Mouse (Mus musculus) heart, adult 2 months (tissue): Measurements from ENCODE around the gene Trak2. TPM values are rescaled to one million over a fixed set of nuclear protein-coding genes. Genes with fewer than 3 reads are reported as not detected.

Experiments
- DNase-seq, 2 experiments: peaks; one replicate each; pipeline ENCODE4 v3.0.0; 2021
- H3K27ac ChIP-seq: fragments of 200-600 bp; 2 replicates; pipeline ENCODE4 v1.8.1; 2022
- H3K27me3 ChIP-seq: fragments of 200-500 bp; 2 replicates; pipeline ENCODE4 v1.6.1; 2012; ENCODE audit warnings: mild to moderate bottlenecking, low read length, inconsistent platforms, mixed read lengths; ENCODE audit not compliant: control insufficient read depth, insufficient read depth
- H3K36me3 ChIP-seq: fragments of 200-500 bp; 2 replicates; pipeline ENCODE4 v1.6.1; 2012; ENCODE audit warnings: low read length, inconsistent platforms; ENCODE audit not compliant: control insufficient read depth, insufficient read depth
- H3K4me1 ChIP-seq: fragments of 200-500 bp; 2 replicates; pipeline ENCODE4 v1.6.1; 2011; ENCODE audit warnings: low read length; ENCODE audit not compliant: control insufficient read depth, insufficient read depth
- H3K4me3 ChIP-seq: fragments of 200-600 bp; 2 replicates; pipeline ENCODE4 v1.8.1; 2022
- H3K79me2 ChIP-seq: fragments of 200-500 bp; replicated peaks from 2 replicates; pipeline ENCODE4 v1.6.1; 2012; ENCODE audit warnings: mild to moderate bottlenecking, inconsistent platforms, low read length, moderate library complexity, mixed read lengths; ENCODE audit not compliant: control insufficient read depth, insufficient read depth
- H3K9ac ChIP-seq: fragments of 200-500 bp; 2 replicates; pipeline ENCODE4 v1.6.1; 2012; ENCODE audit warnings: low read depth, mild to moderate bottlenecking, control low read depth, inconsistent platforms, low read length, mixed read lengths
- CTCF ChIP-seq: fragments of 200-600 bp; IDR thresholded peaks from 2 replicates; pipeline ENCODE4 v1.8.1; 2022; ENCODE audit warnings: antibody characterized with exemption, mild to moderate bottlenecking, moderate library complexity
- EP300 ChIP-seq: fragments of 200-500 bp; IDR thresholded peaks from 2 replicates; pipeline ENCODE4 v1.6.1; 2011; ENCODE audit warnings: low read depth, low read length, control low read depth; ENCODE audit not compliant: insufficient read depth
- POLR2A ChIP-seq: fragments of 200-500 bp; IDR thresholded peaks from 2 replicates; pipeline ENCODE4 v1.6.1; 2011; ENCODE audit warnings: mild to moderate bottlenecking, low read depth, low read length, control low read depth; ENCODE audit not compliant: insufficient read depth
- WGBS: fragments of 180-500 bp; shearing (Covaris S2); methylation state at CpG from one replicate; pipeline ENCODE4 v1.1.7; 2018; 5-methylcytosine and 5-hydroxymethylcytosine counted together
- intact Hi-C: fragments of 180-260 bp; cut with DNase I; formaldehyde crosslinking; loops from one replicate; pipeline ENCODE4 v1.15.1; 2025
- polyA plus RNA-seq: library from polyadenylated mRNA; depleted of rRNA; stranded (reverse); fragments of >200 nt; gene quantifications from 2 replicates; pipeline ENCODE4 v1.2.3, GENCODE M21; 2012
- total RNA-seq, 2 experiments: library from RNA; stranded (reverse); gene quantifications; 2 replicates each; pipeline ENCODE4 v1.2.3; 2021

Trak2 gene
- total and polyA plus RNA-seq, 3 experiments = 71.4 to 232 (median 179) TPM

DNA sequence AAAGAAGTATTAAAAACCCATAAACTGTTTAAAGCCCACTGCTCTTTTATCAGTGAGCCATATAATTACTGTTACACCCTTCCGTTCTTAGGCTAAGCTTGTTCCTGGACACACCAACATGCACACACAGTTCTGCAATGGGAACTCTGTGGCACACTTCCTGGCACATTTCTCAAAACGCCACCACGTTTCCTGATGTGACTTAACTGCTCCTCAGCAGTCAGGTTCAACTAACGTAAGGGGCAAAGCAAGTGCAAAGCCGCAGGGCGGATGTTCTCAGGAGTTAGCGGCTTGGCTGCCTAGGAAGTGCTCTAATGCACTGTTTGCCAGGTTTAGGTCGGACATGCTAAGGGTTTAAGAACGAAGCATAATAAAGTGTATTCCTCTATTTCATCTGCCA, 17.0 kb downstream of the Trak2 start:
- peak overlapping the region; percentile 3; the same call in 1 of the 2 replicates for H3K27ac ChIP-seq
- 32% methylated on average over 9 of the region's 9 CpGs for WGBS
- H3K79me2 ChIP-seq = peaks cover 6% of the 10 kb centered on the region
- no peaks in the 10 kb centered on the region for H3K27me3 ChIP-seq
- H3K36me3 ChIP-seq = peaks cover 39% of the 10 kb centered on the region
- intact Hi-C loops = no loop called here
- H3K4me1 ChIP-seq = peaks cover 46% of the 10 kb centered on the region
- TF ChIP-seq EP300 (no peak), POLR2A (no peak), CTCF (no peak)
- no peak overlapping the region for H3K4me3 ChIP-seq
- DNase-seq = peak in 1 of 2 experiments; percentile 54
- no peak overlapping the region for H3K9ac ChIP-seq

DNA sequence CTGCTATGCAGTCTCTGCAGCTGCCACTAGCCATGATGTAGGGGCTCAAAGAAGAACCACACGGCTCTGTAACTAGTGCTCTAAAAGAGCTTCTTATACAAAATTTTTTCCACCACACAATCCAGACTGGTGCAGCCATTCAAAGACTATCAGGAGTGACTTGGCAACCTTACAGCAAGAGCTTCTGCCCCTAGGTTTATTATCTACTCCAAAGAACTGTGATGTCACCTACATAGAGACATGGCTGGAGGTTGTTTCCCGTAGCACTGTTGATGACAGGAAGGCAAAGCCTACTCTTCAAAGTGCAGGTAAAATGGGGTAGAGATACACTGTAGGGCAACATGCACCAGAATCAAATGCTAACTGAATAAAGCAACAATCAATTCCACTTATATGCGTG, 17.5 kb downstream of the Trak2 start:
- Histone ChIP-seq H3K36me3 (peaks cover 39% of the 10 kb centered on the region), H3K79me2 (peaks cover 8% of the 10 kb centered on the region), H3K9ac (no peak overlapping the region), H3K27ac (no peak overlapping the region; the same call in 1 of the 2 replicates), H3K27me3 (no peaks in the 10 kb centered on the region), H3K4me3 (no peak overlapping the region), H3K4me1 (peaks cover 45% of the 10 kb centered on the region)
- WGBS = 57% methylated on average over 3 of the region's 3 CpGs
- intact Hi-C loops = no loop called here
- DNase-seq = no peak
- TF ChIP-seq EP300 = no peak
- no peak for TF ChIP-seq CTCF
- no peak for TF ChIP-seq POLR2A

DNA sequence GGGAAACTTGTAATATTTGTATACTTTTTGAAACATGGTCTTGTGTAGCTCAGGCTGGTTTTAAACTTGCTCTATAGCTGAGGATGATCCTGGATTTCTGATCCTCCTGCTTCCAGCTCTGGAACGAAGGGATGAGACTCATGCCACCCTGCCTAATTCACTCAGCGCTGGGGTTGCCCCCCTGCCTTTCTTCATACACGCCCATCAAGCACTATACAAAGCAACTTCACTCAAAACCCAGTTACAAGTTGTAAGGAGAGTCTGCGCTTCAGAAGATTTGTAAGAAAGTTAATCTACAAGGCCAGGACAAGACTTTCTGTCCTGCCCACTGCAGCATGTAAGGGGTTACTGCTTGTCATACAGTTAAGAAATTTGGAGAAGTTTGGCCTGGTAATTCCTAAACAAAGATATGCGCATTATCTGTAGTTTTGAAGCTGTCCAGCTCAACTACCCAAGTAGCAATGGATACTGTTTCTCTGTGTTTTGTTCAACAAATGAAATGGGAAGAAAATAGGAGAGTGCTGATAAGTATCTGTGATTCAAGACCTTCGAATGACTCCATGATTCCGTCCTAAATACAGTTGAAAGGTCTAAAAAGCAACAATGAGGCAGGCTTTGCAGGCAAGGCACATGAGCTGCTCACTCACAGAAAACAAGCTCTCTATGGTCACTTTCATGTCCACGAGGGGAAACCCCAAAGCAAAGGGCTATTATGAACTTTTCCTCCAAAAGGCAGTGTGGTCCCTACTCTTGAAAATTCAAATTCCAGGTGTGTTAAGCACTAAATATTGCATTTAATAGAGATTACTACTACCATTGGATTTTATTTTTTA, 18.4 kb downstream of the Trak2 start:
- no peak overlapping the region for H3K4me3 ChIP-seq
- peaks cover 46% of the 10 kb centered on the region for H3K4me1 ChIP-seq
- H3K9ac ChIP-seq = no peak overlapping the region
- no peaks in the 10 kb centered on the region for H3K27me3 ChIP-seq
- H3K79me2 ChIP-seq = peaks cover 9% of the 10 kb centered on the region
- no peak overlapping the region; the same call in none of the 2 replicates for H3K27ac ChIP-seq
- TF ChIP-seq POLR2A (no peak), CTCF (no peak), EP300 (no peak)
- peaks cover 37% of the 10 kb centered on the region for H3K36me3 ChIP-seq
- DNase-seq = no peak
- WGBS = 67% methylated on average over 8 of the region's 8 CpGs
- intact Hi-C loops = no loop called here

DNA sequence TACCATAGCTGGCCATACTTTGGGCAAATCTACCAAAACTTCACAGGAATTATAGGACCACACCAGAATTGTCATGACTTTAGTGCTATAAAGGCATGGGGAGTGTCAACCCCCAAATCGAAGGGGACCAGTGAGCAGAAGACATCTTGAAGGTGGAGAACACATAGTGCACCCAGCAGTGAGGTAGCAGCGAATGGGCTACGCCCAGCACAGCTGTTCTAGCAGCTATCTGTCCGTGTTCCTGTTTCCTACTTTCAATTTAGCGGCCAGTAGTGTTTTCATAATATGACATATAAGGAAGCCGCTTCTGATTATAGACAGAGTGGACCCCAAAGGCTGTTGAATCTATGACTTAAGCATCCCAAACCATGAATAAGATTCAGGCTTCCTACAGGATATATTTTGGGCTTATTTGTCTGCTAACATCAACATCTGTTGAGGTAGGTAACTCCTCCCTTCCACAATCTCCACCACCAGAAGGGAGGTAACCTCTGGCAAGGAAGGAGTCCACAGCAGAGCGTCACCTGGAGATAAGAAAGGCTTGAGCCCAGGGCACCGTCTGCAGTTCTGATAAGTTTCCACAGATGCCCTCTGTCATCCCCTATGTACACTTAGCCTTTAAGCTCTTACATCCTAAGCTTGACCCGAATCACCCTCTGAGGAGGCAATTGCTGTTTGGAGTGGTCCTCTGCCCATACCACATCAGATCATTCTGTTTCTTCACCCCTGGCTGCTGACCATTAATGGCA, 19.4 kb downstream of the Trak2 start:
- peak overlapping the region; percentile 18 for H3K27ac ChIP-seq
- no peak overlapping the region for H3K9ac ChIP-seq
- intact Hi-C loops = no loop called here
- H3K4me3 ChIP-seq = no peak overlapping the region
- 29% methylated on average over 9 of the region's 9 CpGs for WGBS
- H3K4me1 ChIP-seq = peaks cover 47% of the 10 kb centered on the region
- peaks cover 9% of the 10 kb centered on the region for H3K79me2 ChIP-seq
- no peak for DNase-seq
- no peak for TF ChIP-seq CTCF
- TF ChIP-seq POLR2A = no peak
- no peak for TF ChIP-seq EP300
- H3K27me3 ChIP-seq = no peaks in the 10 kb centered on the region
- peaks cover 35% of the 10 kb centered on the region for H3K36me3 ChIP-seq

DNA sequence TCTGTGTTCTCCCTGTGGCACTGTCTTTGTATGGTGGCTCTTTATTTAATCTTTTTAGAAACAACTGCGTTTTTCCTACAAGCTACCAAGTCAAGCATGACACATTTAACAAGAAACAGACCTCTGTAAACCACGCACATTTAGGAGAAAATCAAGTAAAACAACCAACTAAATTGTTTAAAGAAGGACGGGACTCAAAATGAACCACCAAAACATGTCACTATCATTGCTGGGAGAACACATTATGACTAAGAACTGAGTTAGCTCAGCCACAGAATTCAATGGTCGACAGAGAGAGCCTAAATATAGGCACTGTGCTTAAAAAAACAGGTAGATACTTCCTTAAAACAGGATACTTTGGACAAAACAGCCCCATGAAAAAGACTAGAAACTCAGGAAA, 20.2 kb downstream of the Trak2 start:
- peak overlapping the region; percentile 8; the same call in 1 of the 2 replicates for H3K27ac ChIP-seq
- no peak for DNase-seq
- 37% methylated on average over 4 of the region's 4 CpGs for WGBS

DNA sequence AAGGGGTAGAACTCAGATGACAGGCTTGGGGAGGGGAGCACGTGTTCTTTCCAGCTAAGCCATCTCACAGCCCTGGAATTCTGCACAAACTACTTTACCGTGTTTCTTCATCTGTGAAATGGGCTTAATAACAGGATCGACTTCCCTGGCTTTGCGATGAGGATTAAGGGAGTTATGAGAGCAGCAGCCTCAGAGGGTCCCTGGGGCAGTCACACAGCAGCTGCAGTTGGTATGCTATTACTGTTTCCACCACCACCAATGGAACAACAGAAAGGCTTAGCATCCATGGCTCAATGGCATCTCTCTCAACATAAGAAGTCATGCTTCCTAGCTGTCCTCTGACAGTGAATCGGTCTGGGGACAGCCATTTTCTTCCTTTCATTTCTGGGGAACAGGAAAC, 20.7 kb downstream of the Trak2 start:
- Histone ChIP-seq H3K9ac (no peak overlapping the region), H3K79me2 (peaks cover 9% of the 10 kb centered on the region), H3K27me3 (no peaks in the 10 kb centered on the region), H3K4me1 (peaks cover 44% of the 10 kb centered on the region), H3K4me3 (no peak overlapping the region), H3K36me3 (peaks cover 35% of the 10 kb centered on the region), H3K27ac (peak overlapping the region; percentile 67; the same call in 1 of the 2 replicates)
- TF ChIP-seq EP300 (no peak), POLR2A (no peak), CTCF (no peak)
- WGBS = 73% methylated on average over 5 of the region's 5 CpGs
- intact Hi-C loops = no loop called here
- no peak for DNase-seq

More for the DNA sequence above, 20.2 kb downstream of the Trak2 start:
- Histone ChIP-seq H3K4me1 (peaks cover 46% of the 10 kb centered on the region), H3K36me3 (peaks cover 34% of the 10 kb centered on the region), H3K27me3 (no peaks in the 10 kb centered on the region), H3K79me2 (peaks cover 9% of the 10 kb centered on the region), H3K9ac (no peak overlapping the region), H3K4me3 (no peak overlapping the region)
- no peak for TF ChIP-seq EP300
- TF ChIP-seq CTCF = no peak
- no peak for TF ChIP-seq POLR2A
- intact Hi-C loops = no loop called here
